Mouse (Mus musculus): Measurements from ENCODE around the gene C1s1.

- TF ChIP-seq CTCF (IDR thresholded peaks at IDR 0.05; ENCODE audit: insufficient read depth, low read depth, low read length) = no peak
- no peak for TF ChIP-seq POLR2A (IDR thresholded peaks at IDR 0.05; ENCODE audit: insufficient read depth, low read depth, low read length)
Observed at GRCm38 (mm10) chr6:124487509-124487908, 54.6 kb downstream of the C1s1 start.

All from olfactory bulb, adult 2 months (tissue).